Comparison of ENCODE assay signal across 9 mouse cellular contexts in the genomic region with DNA sequence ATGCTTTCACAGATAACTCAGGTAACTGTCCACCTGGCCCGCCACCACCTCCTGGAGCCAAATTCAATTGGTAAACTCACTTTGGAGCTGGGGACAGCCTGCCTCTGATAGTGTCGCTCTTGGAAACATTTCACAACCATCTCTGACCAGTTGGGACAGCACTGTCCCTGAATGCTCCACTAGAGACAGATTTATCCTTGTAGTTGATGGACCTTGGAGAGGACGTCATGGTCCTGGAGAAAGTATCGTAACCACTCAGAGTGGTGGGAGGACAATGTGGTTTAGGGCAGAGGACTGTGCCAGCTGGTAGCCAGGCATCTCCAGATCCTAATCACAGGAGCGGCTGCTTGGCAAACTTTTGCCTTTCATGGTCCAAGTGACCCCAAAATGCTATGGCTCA. TPM values are rescaled to one million over a fixed set of nuclear protein-coding genes. Genes with fewer than 3 reads are reported as not detected.
A peak's percentile ranks its signal among the peaks of the same experiment; 100 is the strongest.
DNase-seq lines count a peak whose midpoint lies in the region; ATAC-seq and TF ChIP-seq lines count a peak whose summit lies in the region.
"Had no signal": no experiment of that assay in that cellular context is flagged by ENCODE, and none has a peak within 500 bp of the region (broad histone marks: within the 10 kb centered on the region; RNA-seq: fewer than 3 reads in every experiment).

No protein-coding gene starts in this region.

- peaks cover 7% of the 10 kb centered on the region; the same call in 1 of the 2 replicates for H3K36me3 ChIP-seq in liver, adult 2 months (ENCODE audit: control insufficient read depth, insufficient read depth, low read length)
- H3K36me3 ChIP-seq in liver, embryonic 11.5 days (ENCODE audit: control insufficient read depth, insufficient read depth, low read length), result no peaks in the 10 kb centered on the region
- 0 out of 2 replicates have a peak, but pooled peaks cover 4% of the 10 kb centered on the region for H3K36me3 ChIP-seq in stomach, embryonic 15.5 days
- no peaks in the 10 kb centered on the region for H3K36me3 ChIP-seq in forebrain, embryonic 16.5 days (ENCODE audit: control insufficient read depth, insufficient read depth)

- H3K4me1 ChIP-seq in liver, adult 2 months (ENCODE audit: control insufficient read depth, insufficient read depth, low read length), result peaks cover 38% of the 10 kb centered on the region
- H3K4me1 ChIP-seq in liver, embryonic 11.5 days (replicated peaks; ENCODE audit: control insufficient read depth, insufficient read depth, low read length), result peaks cover 20% of the 10 kb centered on the region
- H3K4me1 ChIP-seq in stomach, embryonic 15.5 days, result peaks cover 29% of the 10 kb centered on the region
- H3K4me1 ChIP-seq in forebrain, embryonic 16.5 days (replicated peaks; ENCODE audit: control insufficient read depth, insufficient read depth, low read length), result peaks cover 8% of the 10 kb centered on the region

- no peaks in the 10 kb centered on the region for H3K79me2 ChIP-seq in liver, adult 2 months (ENCODE audit: control insufficient read depth, insufficient read depth, low read length)

- no peaks in the 10 kb centered on the region for H3K27me3 ChIP-seq in liver, adult 2 months (ENCODE audit: control insufficient read depth, insufficient read depth, low read length)
- H3K27me3 ChIP-seq in liver, embryonic 11.5 days (replicated peaks; ENCODE audit: control insufficient read depth, insufficient read depth, low read length), result peaks cover 12% of the 10 kb centered on the region; the same call in 1 of the 2 replicates
- no peaks in the 10 kb centered on the region for H3K27me3 ChIP-seq in stomach, embryonic 15.5 days (replicated peaks)
- H3K27me3 ChIP-seq in forebrain, embryonic 16.5 days (replicated peaks; ENCODE audit: control insufficient read depth, insufficient read depth, low read length), result peaks cover 2% of the 10 kb centered on the region; the same call in 1 of the 2 replicates

- H3K4me3 ChIP-seq in gastrocnemius, adult 2 months, result peak overlapping the region; percentile 89
- H3K4me3 ChIP-seq in liver, adult 2 months (ENCODE audit: insufficient read depth, low read depth, low read length), result no peak overlapping the region
- no peak overlapping the region for H3K4me3 ChIP-seq in liver, embryonic 11.5 days (ENCODE audit: low read depth, low read length)
- no peak overlapping the region for H3K4me3 ChIP-seq in stomach, embryonic 15.5 days (replicated peaks)
- H3K4me3 ChIP-seq in forebrain, embryonic 16.5 days (replicated peaks; ENCODE audit: low read length), result no peak overlapping the region

- DNase-seq in gastrocnemius, adult 2 months, result no peak
- no peak for DNase-seq in gastrocnemius, postnatal 4 days (ENCODE audit: low spot score in 2 of 2)
- DNase-seq in liver, adult 2 months (ENCODE audit: extremely low read depth, low read depth, low spot score), result peak; percentile 94
- no peak for DNase-seq in liver, embryonic 11.5 days (ENCODE audit: low spot score)
- peak; percentile 59 for DNase-seq in cerebellum, adult 9-10 months
- no peak for DNase-seq in embryo, embryonic 9.5 days (ENCODE audit: extremely low spot score)
- DNase-seq: thymus, postnatal 4 days had no signal

- ATAC-seq in liver, embryonic 11.5 days (replicated peaks; ENCODE audit: low FRiP score), result no peak
- ATAC-seq in stomach, embryonic 15.5 days (ENCODE audit: insufficient read depth, low FRiP score, low read depth), result no peak
- ATAC-seq in forebrain, embryonic 16.5 days, result no peak

- no peak for TF ChIP-seq POLR2A in liver, adult 2 months (IDR thresholded peaks at IDR 0.05; ENCODE audit: extremely low read depth, insufficient read depth, low read length)

- peak overlapping the region; percentile 51; the same call in 1 of the 2 replicates for H3K9ac ChIP-seq in liver, adult 2 months (ENCODE audit: low read depth, low read length)
- no peak overlapping the region for H3K9ac ChIP-seq in liver, embryonic 11.5 days (ENCODE audit: low read depth, low read length)
- H3K9ac ChIP-seq in stomach, embryonic 15.5 days, result no peak overlapping the region
- no peak overlapping the region for H3K9ac ChIP-seq in forebrain, embryonic 16.5 days (replicated peaks; ENCODE audit: low read depth, low read length)

- H3K4me2 ChIP-seq in liver, embryonic 11.5 days, result no peak overlapping the region
- peak overlapping the region; percentile 8; the same call in 1 of the 2 replicates for H3K4me2 ChIP-seq in stomach, embryonic 15.5 days
- H3K4me2 ChIP-seq in forebrain, embryonic 16.5 days (ENCODE audit: low read length), result no peak overlapping the region

- peak overlapping the region; percentile 96 for H3K27ac ChIP-seq in gastrocnemius, adult 2 months
- H3K27ac ChIP-seq in liver, adult 2 months (replicated peaks; ENCODE audit: insufficient read depth, low read depth, low read length), result peak overlapping the region; percentile 95
- no peak overlapping the region for H3K27ac ChIP-seq in liver, embryonic 11.5 days (ENCODE audit: low read depth, low read length)
- H3K27ac ChIP-seq in stomach, embryonic 15.5 days, result no peak overlapping the region
- H3K27ac ChIP-seq in forebrain, embryonic 16.5 days (ENCODE audit: low read length), result no peak overlapping the region

- 27% methylated on average over 5 of the region's 5 CpGs for WGBS in liver, adult 2 months
- WGBS in liver, embryonic 11.5 days, result 83% methylated on average over 5 of the region's 5 CpGs
- WGBS in stomach, embryonic 15.5 days, result 86% methylated on average over 5 of the region's 5 CpGs
- WGBS in forebrain, embryonic 16.5 days, result 91% methylated on average over 5 of the region's 5 CpGs

- TF ChIP-seq CTCF in gastrocnemius, adult 2 months (IDR thresholded peaks at IDR 0.05), result no peak
- no peak for TF ChIP-seq CTCF in liver, adult 2 months (IDR thresholded peaks at IDR 0.05; ENCODE audit: low read depth, low read length)

- H3K9me3 ChIP-seq in liver, embryonic 11.5 days (ENCODE audit: control insufficient read depth, low read length), result no peaks in the 10 kb centered on the region
- no peaks in the 10 kb centered on the region for H3K9me3 ChIP-seq in stomach, embryonic 15.5 days
- H3K9me3 ChIP-seq in forebrain, embryonic 16.5 days (ENCODE audit: control insufficient read depth, low read length), result no peaks in the 10 kb centered on the region

- intact Hi-C loops in gastrocnemius, adult 2 months (cut with DNase I), result no loop called here

RNA-seq across cellular contexts. Expression of a gene that starts 3.3 kb away (rescaled TPM):
- 10 to 100 TPM; 22.5 to 46.8 TPM for total RNA-seq in gastrocnemius, adult 2 months (2021)
- total RNA-seq in gastrocnemius, postnatal 4 days (2021), result 10 to 100 TPM; 70.3 to 74.3 TPM
- 56.2 and 81.3 TPM in 2 replicates for total RNA-seq in liver, adult 2 months (2014; rRNA removed)
- 156 and 158 TPM in 2 replicates for polyA plus RNA-seq in liver, adult 2 months (2012; rRNA removed)
- 17.3 and 22.2 TPM in 2 replicates for polyA plus RNA-seq in liver, embryonic 11.5 days (2014; fragmentation: Nextera tagmentation; extraction: Ambion mirVana)
- 109 and 123 TPM in 2 replicates for polyA plus RNA-seq in stomach, embryonic 15.5 days (2015; fragmentation: Nextera tagmentation; extraction: Ambion mirVana)
- polyA plus RNA-seq in forebrain, embryonic 16.5 days (2015; fragmentation: Nextera tagmentation; extraction: Ambion mirVana), result 23.3 and 35.2 TPM in 2 replicates

Comparison
In these comparisons a context has a peak if more than half of its experiments do, and no peak if none do; other contexts are left out.
1. DNase-seq: peak in liver, adult 2 months (single experiment) and cerebellum, adult 9-10 months (single experiment); none in gastrocnemius, adult 2 months (single experiment), gastrocnemius, postnatal 4 days (0 of 2), liver, embryonic 11.5 days (single experiment) and embryo, embryonic 9.5 days (single experiment).
2. H3K27ac ChIP-seq: peak in gastrocnemius, adult 2 months (single experiment) and liver, adult 2 months (single experiment); none in liver, embryonic 11.5 days (single experiment), stomach, embryonic 15.5 days (single experiment) and forebrain, embryonic 16.5 days (single experiment).